Mouse (Mus musculus): ENCODE data around the gene Epn2. TPM values are rescaled to one million over a fixed set of nuclear protein-coding genes. Genes with fewer than 3 reads are reported as not detected.

Gene Epn2
- under 1 TPM; 0.26 to 0.86 TPM for polyA plus RNA-seq (2017; shearing (Covaris generic))

DNA sequence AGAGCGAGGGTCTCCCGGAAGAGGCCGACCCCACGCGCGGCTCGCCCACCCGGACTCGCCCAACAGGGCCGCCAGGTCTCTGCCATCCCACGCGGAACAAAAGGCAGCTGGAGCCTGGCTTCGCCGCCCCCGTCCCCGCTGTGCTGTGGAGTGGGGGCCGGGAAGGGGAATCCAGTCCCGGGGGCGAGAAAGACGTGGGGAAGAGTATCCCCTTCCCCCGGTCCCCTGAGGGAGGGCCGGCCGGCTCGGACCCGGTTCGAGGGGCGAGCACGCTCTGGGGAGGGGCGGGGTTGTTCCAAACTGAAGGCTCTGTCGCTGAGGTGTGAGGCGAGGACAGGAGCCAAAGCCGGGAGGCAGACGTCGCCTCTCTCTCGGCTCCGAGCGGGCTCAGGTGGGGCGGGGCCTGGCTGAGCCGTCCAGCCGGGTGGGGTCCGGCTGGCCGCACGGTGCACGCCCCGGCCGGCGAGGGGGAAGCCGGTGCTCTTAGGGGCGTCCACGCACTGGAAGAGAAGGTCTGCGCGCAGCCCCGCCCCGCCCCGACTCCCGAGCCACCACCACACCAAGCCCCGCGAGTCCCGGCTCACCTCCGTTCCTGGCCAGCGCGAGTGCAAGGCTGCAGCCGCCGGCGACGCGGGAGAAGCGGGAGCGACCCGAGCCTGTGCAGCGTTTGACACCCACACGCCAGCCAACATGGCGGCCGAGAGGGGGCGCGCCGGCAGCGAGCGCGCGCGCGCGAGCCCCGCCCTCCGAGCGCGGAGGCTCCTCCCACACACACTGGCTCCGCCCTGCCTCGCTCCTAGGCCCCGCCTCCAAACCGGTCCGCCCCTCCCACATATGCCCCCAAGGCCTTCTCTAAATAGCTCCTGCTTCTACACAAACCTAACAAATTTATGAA is at the start of gene Epn2:
Gene Epn2, minus strand, starts transcription at position 705 of the 895 bp plus-strand sequence.
- ATAC-seq: peak; percentile 75

GRCm38 (mm10) chr11:61626509-61626908 is 47.0 kb upstream of the Epn2 start:
- no peak for ATAC-seq

DNA sequence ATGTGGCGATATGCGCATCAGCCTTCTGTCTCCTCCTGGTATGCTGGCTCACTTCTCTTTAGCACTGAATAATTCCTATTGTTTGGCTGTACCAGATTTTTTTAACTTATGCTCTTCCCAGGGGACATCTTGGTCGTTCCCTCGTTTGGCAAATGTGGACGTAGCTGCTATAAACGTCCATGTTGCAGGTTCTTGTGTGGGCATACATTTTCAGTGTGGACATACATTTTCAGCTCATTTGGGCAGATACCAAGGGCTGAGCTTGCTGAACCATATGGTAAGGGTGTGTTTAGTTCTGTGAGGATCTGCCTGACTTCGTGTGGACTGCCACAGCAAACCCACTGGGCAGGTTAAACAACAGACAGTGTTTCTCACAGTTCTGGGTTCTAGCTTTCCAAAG is 45.6 kb upstream of the Epn2 start:
- ATAC-seq: no peak

- no peak for ATAC-seq
Measured at GRCm38 (mm10) chr11:61620762-61621161, 41.3 kb upstream of the Epn2 start.

DNA sequence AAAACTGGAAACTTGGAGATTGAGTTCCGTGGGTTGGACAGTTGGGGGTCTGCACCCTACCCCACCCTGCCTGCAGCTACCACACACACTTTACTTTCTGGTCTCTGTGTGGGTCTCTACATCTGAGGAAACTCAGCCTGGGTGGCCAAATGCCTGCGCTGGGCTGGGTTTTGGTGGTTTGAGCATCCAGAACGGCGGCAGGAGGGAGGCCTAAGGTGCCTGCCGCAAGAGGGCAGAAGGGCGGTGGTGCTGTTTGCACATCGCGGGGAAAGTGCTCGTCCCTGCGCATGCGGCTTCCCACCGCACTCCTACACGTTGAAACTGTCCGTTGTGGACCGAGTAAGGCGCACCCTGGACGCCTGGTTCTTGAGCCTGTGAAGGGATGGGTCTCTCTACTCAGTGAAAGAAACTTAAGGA is 40.8 kb upstream of the Epn2 start:
- ATAC-seq: peak; percentile 58

DNA sequence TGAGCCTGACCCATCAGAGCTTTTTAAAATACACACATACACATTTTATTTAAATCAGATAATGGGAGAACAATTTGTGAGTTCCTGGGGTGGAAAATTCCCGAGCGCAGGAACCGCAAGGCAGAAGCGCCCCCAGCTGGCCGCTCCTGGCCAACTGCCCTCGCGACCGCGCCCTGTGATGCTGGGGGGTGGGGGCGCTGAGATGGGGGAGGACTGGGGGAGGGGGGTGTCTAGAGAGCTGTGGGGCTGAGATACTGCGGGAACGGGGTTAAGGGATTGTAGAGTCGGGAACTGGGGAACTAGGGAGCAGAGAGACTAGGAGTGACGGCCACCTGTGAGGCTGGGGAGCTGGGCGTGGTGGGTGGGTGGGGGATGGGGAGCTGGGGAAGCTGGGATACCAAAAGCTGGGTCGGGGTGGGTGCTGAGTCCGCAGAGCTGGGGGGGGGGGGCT is 40.3 kb upstream of the Epn2 start:
- ATAC-seq: no peak

- ATAC-seq: no peak
Measured at GRCm38 (mm10) chr11:61619356-61619755, 39.9 kb upstream of the Epn2 start.

GRCm38 (mm10) chr11:61618571-61618970 is 39.1 kb upstream of the Epn2 start:
- no peak for ATAC-seq

- no peak for ATAC-seq
Measured at GRCm38 (mm10) chr11:61618131-61618530, 38.6 kb upstream of the Epn2 start.

GRCm38 (mm10) chr11:61617293-61617975 is 37.9 kb upstream of the Epn2 start:
- no peak for ATAC-seq

- no peak for ATAC-seq
Measured at GRCm38 (mm10) chr11:61616523-61617292, 37.2 kb upstream of the Epn2 start.

DNA sequence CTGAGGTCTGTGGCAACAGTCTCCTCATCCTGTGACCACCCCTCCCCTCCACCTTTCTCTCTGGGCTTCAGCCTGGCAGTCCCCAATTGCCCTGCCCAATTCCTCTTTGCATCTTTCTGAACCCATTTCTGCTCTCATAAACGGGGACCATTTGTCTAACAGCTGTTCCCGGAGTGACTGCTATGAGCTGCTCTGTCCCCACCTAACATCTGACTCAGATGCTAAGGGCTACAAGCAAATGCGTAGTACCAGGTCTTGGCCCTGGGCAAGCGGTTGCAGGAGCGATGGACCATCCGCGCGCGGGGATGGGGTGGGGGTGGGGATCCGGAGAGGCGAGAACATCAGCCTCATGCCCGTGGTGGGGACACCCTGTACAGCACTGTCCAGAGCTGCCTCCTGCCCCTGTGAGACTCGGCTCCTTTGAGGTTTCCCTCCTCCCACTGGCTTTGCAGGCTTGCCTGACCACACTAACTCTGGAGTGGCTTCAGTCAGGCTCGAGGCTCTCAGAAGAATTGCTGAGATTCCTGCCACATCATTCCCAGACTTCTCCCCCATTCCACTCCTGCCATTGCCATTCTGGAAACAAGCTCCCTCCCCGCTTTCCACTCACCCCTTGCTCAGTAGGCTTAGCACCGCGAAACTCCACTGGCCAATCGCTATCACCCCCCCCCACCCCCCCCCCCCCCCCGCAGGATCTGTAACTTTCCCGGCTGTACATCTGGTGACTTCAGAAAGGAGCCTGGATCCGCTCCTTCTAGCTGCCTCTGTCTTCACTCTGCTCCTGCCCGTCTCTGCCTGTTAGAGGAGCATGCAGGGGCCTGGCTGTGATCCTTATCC is 36.4 kb upstream of the Epn2 start:
- no peak for ATAC-seq

DNA sequence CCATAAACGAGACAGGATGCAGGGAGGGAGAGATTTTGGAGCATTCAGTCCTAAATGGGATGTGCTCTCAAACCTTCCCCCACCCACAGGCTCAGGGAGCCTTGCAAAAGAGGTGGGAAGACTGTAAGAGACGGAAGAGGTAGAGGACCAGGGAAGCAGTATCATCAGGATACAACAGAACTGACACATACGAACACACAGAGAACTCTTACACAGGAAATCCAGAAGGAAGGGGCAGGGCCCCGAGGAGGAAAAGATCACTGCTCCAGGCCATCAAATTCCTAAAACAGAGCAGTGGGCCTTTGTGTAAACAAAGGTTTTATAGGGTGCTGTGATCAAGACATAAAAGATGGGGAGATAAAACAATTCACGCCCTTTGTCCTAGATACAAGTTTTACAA is 34.9 kb upstream of the Epn2 start:
- no peak for ATAC-seq

DNA sequence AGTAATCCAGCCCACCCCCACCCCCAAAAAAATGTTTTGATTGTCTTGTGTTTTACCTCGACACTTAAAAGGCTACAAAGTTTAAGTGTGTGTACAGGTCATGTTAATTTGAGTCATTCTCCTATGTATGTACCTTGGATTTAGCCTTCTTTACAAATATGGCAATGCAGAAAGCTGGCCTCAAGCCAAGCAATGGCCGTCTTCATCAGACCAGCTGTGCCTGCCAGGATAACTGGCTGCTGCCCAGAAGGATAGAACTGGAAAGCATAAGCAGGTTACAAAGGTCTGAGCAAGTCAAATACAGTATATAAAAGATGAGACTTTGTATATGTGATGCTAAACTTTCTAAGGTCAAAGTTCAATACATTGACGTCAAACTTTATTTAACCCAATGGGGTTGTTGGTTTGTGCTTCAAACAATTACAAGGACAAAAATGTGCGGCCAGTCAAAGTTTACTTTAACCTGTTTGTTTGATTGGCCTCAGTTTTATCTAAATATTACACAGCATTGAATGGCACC is 32.7 kb upstream of the Epn2 start:
- no peak for ATAC-seq

- ATAC-seq: no peak
Measured at GRCm38 (mm10) chr11:61611197-61611596, 31.7 kb upstream of the Epn2 start.

DNA sequence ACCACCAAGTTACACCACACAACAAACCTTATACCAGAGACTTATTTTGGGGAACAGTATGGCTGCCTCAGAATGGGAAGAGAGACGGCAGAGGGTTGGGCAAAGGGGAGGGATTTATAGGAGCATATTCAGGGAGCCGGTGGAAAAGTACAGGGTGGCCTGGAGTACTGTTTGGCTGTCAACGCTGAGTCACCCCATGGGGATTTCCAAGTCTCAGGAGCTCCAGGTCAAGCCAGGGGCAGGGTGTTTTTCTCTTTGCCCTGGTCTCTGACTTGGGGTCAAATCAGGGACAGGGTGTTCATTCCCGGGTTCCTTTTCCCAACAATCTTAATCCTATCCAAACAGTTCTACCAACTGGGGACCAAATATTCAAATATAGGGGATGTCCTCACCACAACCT is 28.6 kb upstream of the Epn2 start:
- no peak for ATAC-seq

DNA sequence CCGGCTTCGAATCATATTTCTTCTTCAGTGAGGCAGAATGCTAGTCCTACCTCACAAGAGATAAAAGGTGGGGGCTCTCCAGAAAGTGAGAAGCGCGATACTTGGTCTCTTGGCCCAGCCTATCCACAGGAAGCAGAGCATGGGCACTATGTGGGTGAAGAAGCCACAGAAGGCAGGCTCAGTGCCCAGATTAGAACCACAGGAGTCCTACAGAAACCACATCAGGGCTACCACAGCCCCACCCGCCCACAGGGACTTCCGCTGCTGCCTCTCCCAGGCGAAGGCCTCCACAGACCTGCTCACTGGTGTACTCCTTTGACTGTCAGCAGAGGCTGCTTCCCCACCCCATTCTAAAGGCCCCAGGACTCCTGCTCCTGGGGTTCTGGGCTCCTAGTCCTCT is 23.2 kb upstream of the Epn2 start:
- ATAC-seq: peak; percentile 97

GRCm38 (mm10) chr11:61601465-61601864 is 22.0 kb upstream of the Epn2 start:
- no peak for ATAC-seq

- no peak for ATAC-seq
Measured at GRCm38 (mm10) chr11:61598367-61598766, 18.9 kb upstream of the Epn2 start.

- no peak for ATAC-seq
Measured at GRCm38 (mm10) chr11:61597471-61597870, 18.0 kb upstream of the Epn2 start.

- no peak for ATAC-seq
Measured at GRCm38 (mm10) chr11:61593069-61593468, 13.6 kb upstream of the Epn2 start.

GRCm38 (mm10) chr11:61592061-61592460 is 12.6 kb upstream of the Epn2 start:
- ATAC-seq: no peak
